Mouse (Mus musculus) kidney, adult 8-10 months (tissue): ENCODE measurements around the gene Wdr34.
"Not testable (repeated sequence)": the region's sequence is repeated elsewhere in the genome, so short reads cannot be mapped to it uniquely, and the experiment has no call there.

Experiments
- DNase-seq, 2 experiments: peaks; one replicate each; pipeline ENCODE4 v3.0.0; 2022

Wdr34 gene

GRCm38 (mm10) chr2:30066046-30066901, 17.6 kb upstream of the Wdr34 start:
- peak; percentile 95 to 97 for DNase-seq

- no peak for DNase-seq
These were observed 15.6 kb upstream of the Wdr34 start for GRCm38 (mm10) chr2:30064298-30064697.

DNA sequence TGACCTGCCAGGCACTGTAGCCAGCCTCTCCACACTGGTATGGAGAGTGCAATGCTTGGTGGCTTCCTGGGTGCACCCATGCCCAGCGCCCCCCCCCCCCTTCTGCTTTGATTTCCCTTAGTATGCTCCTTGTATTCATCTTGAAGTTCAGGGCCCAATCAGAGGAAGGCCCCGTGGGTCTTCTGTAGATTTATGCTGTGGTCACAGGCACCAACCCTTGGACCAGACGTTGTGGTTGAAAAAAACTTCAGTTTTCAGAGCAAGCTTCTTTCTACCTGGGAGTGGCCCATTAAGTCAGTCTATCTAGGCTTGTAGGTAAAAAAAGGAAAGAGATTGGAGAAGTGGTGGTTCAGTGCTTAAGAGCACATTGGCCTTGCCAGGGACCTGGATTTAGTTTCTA, 15.1 kb upstream of the Wdr34 start:
- DNase-seq: no peak

- DNase-seq: no peak
These were observed 14.6 kb upstream of the Wdr34 start for GRCm38 (mm10) chr2:30063235-30063634.

DNA sequence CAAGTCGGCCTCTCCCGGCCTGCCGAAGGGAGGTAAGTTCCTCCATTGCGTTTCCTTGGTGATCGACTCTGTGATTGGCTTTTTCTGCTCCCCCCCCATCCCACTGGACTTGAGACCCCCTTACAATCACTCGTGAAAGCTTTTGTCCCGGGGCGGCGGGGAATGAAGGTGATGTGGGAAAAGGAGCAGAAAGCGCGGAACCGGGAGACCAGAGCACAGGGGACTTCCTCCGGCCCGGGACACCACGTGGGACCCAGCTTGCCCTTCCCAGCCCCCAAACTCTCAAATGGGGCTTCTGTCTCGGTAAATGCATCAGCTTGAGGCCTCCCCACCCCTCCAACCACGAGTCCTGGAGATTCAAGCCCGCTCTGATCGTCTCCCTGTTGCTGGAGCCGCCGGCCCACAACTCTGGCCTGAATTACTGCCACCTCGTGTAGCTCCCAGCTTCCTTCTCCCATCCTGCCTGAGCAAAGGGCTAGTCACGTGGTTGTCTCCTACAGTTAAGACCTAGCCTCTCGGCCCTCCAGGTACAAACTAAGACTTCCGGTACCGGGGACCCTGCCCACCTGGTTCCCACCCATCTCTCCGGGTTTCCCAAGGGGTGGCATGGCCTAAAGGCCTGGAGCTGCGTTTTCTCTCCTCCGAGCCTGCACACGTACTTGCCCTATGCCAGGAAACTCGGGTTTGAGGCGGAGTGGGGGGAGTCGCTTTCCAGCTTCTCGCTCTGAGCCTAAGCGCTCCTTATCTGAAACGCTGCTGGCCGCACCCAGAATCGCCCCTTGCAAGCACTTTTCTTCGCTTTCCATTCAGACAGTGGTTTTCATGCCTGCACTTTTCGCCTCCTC, 13.8 kb upstream of the Wdr34 start:
- DNase-seq: peak; percentile 73 to 76

- peak in 1 of 2 experiments; percentile 44 for DNase-seq
These were observed 12.8 kb upstream of the Wdr34 start for GRCm38 (mm10) chr2:30061215-30062166.

- no peak for DNase-seq
These were observed 9.7 kb upstream of the Wdr34 start for GRCm38 (mm10) chr2:30058418-30058817.

- no peak for DNase-seq
These were observed 8.7 kb upstream of the Wdr34 start, which contains the start of gene Set for GRCm38 (mm10) chr2:30057223-30057904. Gene Set (plus strand): TSS chr2:30057378.

DNA sequence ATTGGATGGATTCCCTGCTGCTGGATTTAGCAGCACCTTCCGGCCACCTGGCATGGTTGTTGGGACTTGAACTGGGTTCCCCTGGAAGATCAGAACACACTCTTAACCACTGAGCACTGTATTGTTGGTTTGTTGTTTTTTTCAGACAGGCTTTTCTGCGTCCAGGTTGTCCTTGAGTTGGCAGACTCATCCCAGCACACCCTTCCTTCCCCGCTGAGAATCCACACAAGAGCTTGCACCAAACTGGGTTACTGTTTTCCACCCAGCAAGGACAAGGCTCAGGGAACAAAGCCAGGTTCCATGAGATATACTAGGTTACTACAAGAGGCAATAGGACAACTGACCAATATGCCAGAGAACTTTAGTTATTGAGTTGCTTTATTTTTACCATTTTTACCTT, 8.1 kb upstream of the Wdr34 start:
- no peak for DNase-seq

DNA sequence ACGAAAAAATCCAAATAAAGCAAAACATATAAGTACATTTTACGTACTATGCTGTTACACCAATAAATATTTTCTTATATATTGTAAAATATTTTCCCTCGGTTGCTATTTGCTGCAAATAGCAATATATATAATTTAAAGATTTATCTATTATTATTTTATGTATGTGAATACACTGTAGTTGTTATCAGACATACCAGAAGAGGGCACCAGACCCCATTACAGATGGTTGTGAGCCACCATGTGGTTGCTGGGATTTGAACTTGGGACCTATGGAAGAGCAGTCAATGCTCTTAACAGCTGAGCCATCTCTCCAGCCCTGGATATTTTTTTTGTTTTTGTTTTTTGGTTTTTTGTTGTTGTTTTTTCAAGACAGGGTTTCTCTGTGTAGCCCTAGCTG, 6.6 kb upstream of the Wdr34 start:
- not testable (repeated sequence) for DNase-seq

- DNase-seq: no peak
These were observed 3.5 kb upstream of the Wdr34 start for GRCm38 (mm10) chr2:30051992-30052761.

- DNase-seq: no peak
These were observed 1.1 kb upstream of the Wdr34 start for GRCm38 (mm10) chr2:30049831-30050230.

DNA sequence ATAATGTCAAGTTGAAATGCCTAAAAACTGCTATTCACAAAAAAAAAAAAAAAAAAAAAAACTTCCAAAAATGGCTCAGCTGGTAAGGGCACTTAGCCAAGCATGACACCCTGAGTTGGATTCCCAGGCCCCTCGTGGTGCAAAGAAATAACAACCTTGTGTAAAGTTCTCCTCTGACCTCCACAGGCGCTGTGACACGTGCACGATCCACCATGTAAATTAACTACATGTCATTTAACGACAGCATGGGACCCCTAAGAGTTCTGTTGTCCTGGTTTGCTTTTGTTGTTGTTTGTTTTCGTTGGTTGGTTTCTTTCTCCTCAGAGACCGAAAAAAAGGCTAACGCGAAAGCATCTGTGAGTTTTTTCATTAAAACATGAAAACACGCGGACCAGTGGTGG, 580 bp downstream of the Wdr34 start:
- no peak for DNase-seq

GRCm38 (mm10) chr2:30047127-30047526, 1.6 kb downstream of the Wdr34 start:
- DNase-seq: no peak

DNA sequence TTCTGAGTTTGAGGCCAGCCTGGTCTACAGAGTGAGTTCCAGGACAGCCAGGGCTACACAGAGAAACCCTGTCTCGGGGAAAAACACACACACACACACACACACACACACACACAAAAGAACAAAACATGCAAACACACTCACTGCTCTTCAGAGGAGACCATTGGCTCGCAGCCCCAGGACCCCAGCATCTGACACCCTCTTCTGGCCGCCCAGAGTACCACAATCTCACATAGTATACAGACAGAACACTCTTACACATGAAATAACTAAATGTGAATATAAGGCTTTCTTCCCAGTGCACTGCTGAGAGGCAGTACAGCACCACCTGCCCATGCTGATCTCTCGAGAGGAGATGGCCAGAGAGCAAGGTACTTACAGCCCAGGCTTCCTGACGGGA, 4.1 kb downstream of the Wdr34 start:
- no peak for DNase-seq

GRCm38 (mm10) chr2:30042445-30042844, 6.2 kb downstream of the Wdr34 start:
- peak; percentile 60 to 84 for DNase-seq

DNA sequence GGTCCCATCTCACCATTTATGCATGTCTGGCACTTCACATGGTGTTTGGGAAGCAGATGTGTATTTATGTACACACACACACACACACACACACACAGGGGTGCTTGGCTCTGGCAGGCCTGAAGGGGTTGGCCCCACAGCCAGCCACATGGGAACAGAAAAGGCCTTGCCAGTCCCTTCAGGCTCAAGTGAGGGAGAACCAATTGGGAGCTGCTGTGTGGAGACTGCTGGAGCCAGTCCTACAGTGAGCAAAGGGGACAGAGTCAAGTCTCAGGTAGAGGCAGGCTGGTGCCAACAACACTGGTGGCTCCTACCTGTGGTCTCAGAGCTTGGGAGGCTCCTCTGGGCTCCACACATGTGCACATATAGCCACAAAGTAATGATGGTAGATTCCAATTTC, 9.0 kb downstream of the Wdr34 start:
- DNase-seq: no peak

- DNase-seq: no peak
These were observed 10.3 kb downstream of the Wdr34 start for GRCm38 (mm10) chr2:30038370-30038769.

DNA sequence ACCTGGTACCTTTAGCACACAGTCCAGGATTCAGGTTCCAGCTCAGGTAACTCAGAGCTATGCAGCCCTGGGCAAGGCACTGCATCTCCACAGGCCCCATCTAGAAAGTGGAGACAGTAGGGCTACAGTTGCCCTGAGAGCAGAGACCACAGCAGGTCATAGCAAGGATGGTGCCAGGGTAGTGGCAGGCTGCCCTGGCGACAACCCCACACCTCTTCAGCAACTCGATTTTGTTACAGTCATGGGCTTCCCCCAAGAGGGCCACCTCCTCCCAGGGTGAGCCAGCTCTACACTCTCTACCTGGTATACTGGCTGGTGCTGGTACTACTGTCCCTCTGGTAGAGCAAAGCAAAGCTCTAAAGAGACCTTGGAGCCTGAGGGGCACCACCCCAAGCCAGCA, 10.9 kb downstream of the Wdr34 start:
- DNase-seq: no peak

GRCm38 (mm10) chr2:30032957-30033356, 15.7 kb downstream of the Wdr34 start:
- DNase-seq: no peak

DNA sequence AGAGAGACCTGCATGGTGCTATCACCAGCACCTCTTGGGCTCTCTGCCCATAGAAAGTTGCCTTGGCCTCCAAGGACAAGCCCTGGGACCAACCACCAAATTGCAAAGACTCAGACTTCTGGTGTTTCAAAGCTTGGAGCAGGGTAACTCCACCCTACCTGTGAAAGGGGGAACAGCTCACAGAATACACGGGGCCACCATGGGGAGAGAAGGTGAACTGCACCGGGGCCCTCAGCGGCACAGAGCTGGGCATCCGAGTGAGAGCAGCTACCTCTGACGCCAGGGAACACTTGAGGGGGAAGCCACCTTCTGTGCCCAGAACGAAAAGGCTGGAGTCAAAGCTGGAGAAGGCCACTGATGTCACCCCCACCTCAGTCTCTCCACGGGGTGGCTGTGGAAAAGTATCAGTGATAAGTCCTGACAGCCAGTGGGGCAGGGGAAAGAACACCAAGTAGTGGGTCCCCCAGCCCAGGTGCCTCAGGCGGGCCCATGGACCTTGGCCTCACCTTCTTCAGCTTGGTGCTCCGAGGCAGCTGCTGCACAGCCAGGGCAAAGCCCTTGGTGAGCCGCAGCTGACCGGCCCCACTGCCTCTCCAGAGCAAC, 16.3 kb downstream of the Wdr34 start:
- DNase-seq: no peak
